Mouse (Mus musculus) CH12.LX (cell line): ENCODE measurements at regions not wholly inside any gene's neighbourhood (a gene's known extent, or its start where the extent isn't known, plus 50 kb on each side); places are given as distances from the start of the nearest gene placed in this dataset.
A peak's percentile ranks its signal among the peaks of the same experiment; 100 is the strongest.

ENCODE experiments used
- DNase-seq: peaks from one replicate; pipeline ENCODE4 v3.0.0-alpha.2; 2013; ENCODE audit errors: extremely low read depth
- H3K27ac ChIP-seq: 2 replicates; pipeline ENCODE4 v1.5.1; 2012; ENCODE audit warnings: low read depth, mild to moderate bottlenecking, control low read depth, moderate library complexity; ENCODE audit not compliant: insufficient read depth
- H3K27me3 ChIP-seq: replicated peaks from 2 replicates; pipeline ENCODE3; 2012; ENCODE audit warnings: inconsistent platforms
- H3K36me3 ChIP-seq, 2 experiments: replicated peaks in 1 of 2; 2 replicates each; pipeline versions ENCODE3 to v1.6.1; 2012; ENCODE audit warnings: inconsistent platforms in 1 of 2, low read length in 1 of 2, mild to moderate bottlenecking in 1 of 2, mixed read lengths in 1 of 2, moderate library complexity in 1 of 2; ENCODE audit not compliant: control insufficient read depth in 1 of 2, insufficient read depth in 1 of 2
- H3K4me1 ChIP-seq, 2 experiments: 2 replicates each; pipeline ENCODE4 v1.6.1; 2012; ENCODE audit warnings: inconsistent platforms in 1 of 2, moderate library complexity in 1 of 2; ENCODE audit not compliant: insufficient read depth in 2 of 2, control insufficient read depth in 1 of 2
- H3K4me2 ChIP-seq: 2 replicates; pipeline ENCODE4 v1.6.1; 2012; ENCODE audit warnings: low read depth, mild to moderate bottlenecking, control low read depth; ENCODE audit not compliant: poor library complexity, insufficient read depth, severe bottlenecking
- H3K4me3 ChIP-seq, 3 experiments: fragments of 150-350 bp in 1 of 3; sonication (generic) in 1 of 3; replicated peaks in 1 of 3; 2 replicates each; pipeline versions ENCODE3 to v1.5.1; 2011 to 2012; ENCODE audit warnings: low read depth in 2 of 3, low read length in 2 of 3, mild to moderate bottlenecking in 2 of 3, moderate library complexity in 2 of 3, control low read depth in 1 of 3, improper control_type of control experiment in 1 of 3, inconsistent platforms in 1 of 3, mixed read lengths in 1 of 3; ENCODE audit not compliant: poor library complexity in 1 of 3
- H3K79me2 ChIP-seq: replicated peaks from 2 replicates; pipeline ENCODE4 v1.6.1; 2012; ENCODE audit warnings: mild to moderate bottlenecking, moderate library complexity; ENCODE audit not compliant: control insufficient read depth, poor library complexity, insufficient read depth, severe bottlenecking; ENCODE audit errors: extremely low read depth
- H3K9ac ChIP-seq: 2 replicates; pipeline ENCODE4 v1.6.1; 2012; ENCODE audit warnings: low read depth, mild to moderate bottlenecking, control low read depth, moderate library complexity; ENCODE audit not compliant: insufficient read depth
- H3K9me3 ChIP-seq: replicated peaks from 2 replicates; pipeline ENCODE3; 2012; ENCODE audit warnings: low read length, inconsistent platforms, mixed read lengths
- BHLHE40 ChIP-seq: IDR thresholded peaks from 2 replicates; pipeline ENCODE4 v1.6.1; 2011; ENCODE audit warnings: mild to moderate bottlenecking, low read depth, low read length, improper control_type of control experiment
- CTCF ChIP-seq, 2 experiments: IDR thresholded peaks in 1 of 2; conservative IDR thresholded peaks in 1 of 2; 2 replicates each; pipeline ENCODE4 v1.5.1; 2011 to 2012; ENCODE audit warnings: low read depth in 2 of 2, low read length in 2 of 2, improper control_type of control experiment in 1 of 2, inconsistent platforms in 1 of 2, mild to moderate bottlenecking in 1 of 2, moderate library complexity in 1 of 2
- E2F4 ChIP-seq: IDR thresholded peaks from 2 replicates; pipeline ENCODE4 v1.6.1; 2011; ENCODE audit warnings: low read depth, low read length, improper control_type of control experiment; ENCODE audit not compliant: insufficient replicate concordance
- ELF1 ChIP-seq: IDR thresholded peaks from 2 replicates; pipeline ENCODE4 v1.6.1; 2014; ENCODE audit warnings: low read depth, mild to moderate bottlenecking, inconsistent platforms, low read length, improper control_type of control experiment
- EP300 ChIP-seq: IDR thresholded peaks from 2 replicates; pipeline ENCODE4 v1.6.1; 2011; ENCODE audit warnings: low read length, improper control_type of control experiment
- ETS1 ChIP-seq: conservative IDR thresholded peaks from 2 replicates; pipeline ENCODE4 v1.6.1; 2012; ENCODE audit warnings: low read depth, mild to moderate bottlenecking, inconsistent platforms, low read length, improper control_type of control experiment, moderate library complexity
- HCFC1 ChIP-seq: IDR thresholded peaks from 2 replicates; pipeline ENCODE4 v1.6.1; 2012; ENCODE audit warnings: low read depth, mild to moderate bottlenecking, inconsistent platforms, low read length, improper control_type of control experiment
- IRF4 ChIP-seq: IDR thresholded peaks from 2 replicates; pipeline ENCODE4 v1.6.1; 2014; ENCODE audit warnings: low read depth, mild to moderate bottlenecking, inconsistent platforms, low read length, improper control_type of control experiment
- JUN ChIP-seq: IDR thresholded peaks from 2 replicates; pipeline ENCODE4 v1.6.1; 2011; ENCODE audit warnings: low read depth, mild to moderate bottlenecking, low read length, improper control_type of control experiment, moderate library complexity; ENCODE audit not compliant: insufficient read depth
- JUND ChIP-seq: conservative IDR thresholded peaks from 2 replicates; pipeline ENCODE4 v1.6.1; 2011; ENCODE audit warnings: low read depth, low read length, improper control_type of control experiment
- KAT2A ChIP-seq: IDR thresholded peaks from 2 replicates; pipeline ENCODE4 v1.6.1; 2012; ENCODE audit warnings: low read length, improper control_type of control experiment, inconsistent platforms; ENCODE audit not compliant: insufficient replicate concordance
- MEF2A ChIP-seq: IDR thresholded peaks from 2 replicates; pipeline ENCODE4 v1.6.1; 2014; ENCODE audit warnings: low read depth, mild to moderate bottlenecking, inconsistent platforms, low read length, improper control_type of control experiment, borderline replicate concordance
- MXI1 ChIP-seq: IDR thresholded peaks from 2 replicates; pipeline ENCODE4 v1.6.1; 2011; ENCODE audit warnings: mild to moderate bottlenecking, low read depth, low read length, improper control_type of control experiment
- NELFE ChIP-seq: IDR thresholded peaks from 2 replicates; pipeline ENCODE4 v1.6.1; 2011; ENCODE audit warnings: low read depth, low read length, improper control_type of control experiment
- NRF1 ChIP-seq: IDR thresholded peaks from 2 replicates; pipeline ENCODE4 v1.6.1; 2014; ENCODE audit warnings: low read depth, mild to moderate bottlenecking, inconsistent platforms, low read length, improper control_type of control experiment, moderate library complexity
- PAX5 ChIP-seq: IDR thresholded peaks from 2 replicates; pipeline ENCODE4 v1.6.1; 2012; ENCODE audit warnings: low read length, inconsistent platforms, mixed read lengths
- POLR2AphosphoS2 ChIP-seq: IDR thresholded peaks from 2 replicates; pipeline ENCODE4 v1.6.1; 2011; ENCODE audit warnings: low read depth, low read length, improper control_type of control experiment
- RAD21 ChIP-seq: IDR thresholded peaks from 2 replicates; pipeline ENCODE4 v1.6.1; 2011; ENCODE audit warnings: low read depth, mild to moderate bottlenecking, low read length, improper control_type of control experiment, moderate library complexity
- SIN3A ChIP-seq: IDR thresholded peaks from 2 replicates; pipeline ENCODE4 v1.6.1; 2012; ENCODE audit warnings: low read length, improper control_type of control experiment, inconsistent platforms
- TBP ChIP-seq: conservative IDR thresholded peaks from 2 replicates; pipeline ENCODE4 v1.6.1; 2011; ENCODE audit warnings: low read depth, low read length, improper control_type of control experiment
- TCF12 ChIP-seq: IDR thresholded peaks from 2 replicates; pipeline ENCODE4 v1.6.1; 2014; ENCODE audit warnings: low read depth, mild to moderate bottlenecking, inconsistent platforms, low read length, improper control_type of control experiment
- UBTF ChIP-seq: IDR thresholded peaks from 2 replicates; pipeline ENCODE4 v1.6.1; 2012; ENCODE audit warnings: low read depth, mild to moderate bottlenecking, inconsistent platforms, low read length, improper control_type of control experiment, moderate library complexity
- USF1 ChIP-seq: IDR thresholded peaks from 2 replicates; pipeline ENCODE4 v1.6.1; 2014; ENCODE audit warnings: low read depth, mild to moderate bottlenecking, inconsistent platforms, low read length, improper control_type of control experiment
- ZC3H11A ChIP-seq: IDR thresholded peaks from 2 replicates; pipeline ENCODE4 v1.6.1; 2012; ENCODE audit warnings: low read depth, mild to moderate bottlenecking, inconsistent platforms, low read length, improper control_type of control experiment
- ZKSCAN1 ChIP-seq: IDR thresholded peaks from 2 replicates; pipeline ENCODE4 v1.6.1; 2012; ENCODE audit warnings: low read depth, inconsistent platforms, low read length, improper control_type of control experiment, borderline replicate concordance
- ZMIZ1 ChIP-seq: IDR thresholded peaks from 2 replicates; pipeline ENCODE4 v1.6.1; 2012; ENCODE audit warnings: low read depth, mild to moderate bottlenecking, inconsistent platforms, low read length, improper control_type of control experiment
- ZNF384 ChIP-seq: IDR thresholded peaks from 2 replicates; pipeline ENCODE4 v1.6.1; 2012; ENCODE audit warnings: low read depth, low read length, improper control_type of control experiment, inconsistent platforms
- dilution Hi-C: fragments of 300-500 bp; cut with MboI; formaldehyde crosslinking; loops from 2 replicates; pipeline ENCODE4 v1.14.3; 2020; ENCODE audit warnings: low sequenced_read_pairs; ENCODE audit not compliant: extremely low pct_unique_long_range_greater_than_20kb, extremely low pct_ligation_motif_present
- in situ Hi-C: fragments of 300-500 bp; cut with MboI; formaldehyde crosslinking; loops from 3 replicates; pipeline ENCODE4 v1.14.3; 2019; ENCODE audit warnings: low sequenced_read_pairs, low pct_ligation_motif_present, low pct_unique_long_range_greater_than_20kb, mixed read lengths

DNA sequence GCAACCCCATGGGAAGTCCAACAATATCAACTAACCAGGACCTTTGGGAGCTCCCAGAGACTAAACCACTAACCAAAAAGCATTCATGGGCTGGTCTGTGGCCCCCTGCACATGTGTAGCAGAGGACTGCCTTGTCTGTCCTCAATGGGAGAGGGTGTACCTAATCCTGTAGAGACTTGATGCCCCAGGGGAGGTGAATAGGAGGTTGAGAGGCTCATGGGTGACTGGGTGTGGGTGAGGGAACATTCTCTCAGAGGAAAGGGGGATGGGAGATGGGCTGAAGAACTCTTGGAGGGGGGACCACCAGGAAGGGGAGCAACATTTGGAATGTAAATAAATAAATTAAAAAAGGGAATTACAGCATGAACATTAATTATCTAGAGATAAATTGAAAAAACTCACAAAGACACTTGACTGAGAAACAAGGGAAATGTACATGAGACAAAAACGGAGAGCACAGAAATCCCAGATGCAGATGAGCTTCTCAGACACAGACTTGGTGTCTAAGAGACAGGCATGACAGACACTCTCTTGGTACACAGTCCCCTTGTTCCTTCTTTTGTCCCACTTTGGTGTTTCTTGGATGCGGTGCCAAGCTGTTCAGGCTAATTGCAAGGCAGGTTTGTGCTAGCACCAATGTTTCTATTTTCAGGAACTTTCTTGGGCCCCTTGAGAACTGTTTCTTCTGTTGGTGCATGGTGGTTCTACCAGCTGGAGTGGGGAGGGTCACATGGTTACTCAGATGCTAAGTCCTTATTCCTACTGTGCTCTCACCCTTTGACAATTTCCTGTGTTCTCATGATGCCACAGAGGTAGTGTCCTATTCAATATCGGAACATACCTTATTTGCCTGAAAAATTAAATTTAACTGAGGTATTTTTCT lies 85.0 kb upstream of the Pfn2 start (continued):
- TF ChIP-seq CTCF (conservative IDR thresholded peaks at IDR 0.05 in 1 of 2, IDR thresholded peaks at IDR 0.05 in 1 of 2; ENCODE audit: low read depth in 2 of 2, low read length in 2 of 2) = no peak
- no peak for TF ChIP-seq ZKSCAN1
- TF ChIP-seq ZC3H11A = no peak
- TF ChIP-seq UBTF = no peak

- peak overlapping the region; percentile 42; the same call in 1 of the 2 replicates for H3K27ac ChIP-seq
Measured at GRCm38 (mm10) chr3:57935042-57935610, 87.2 kb upstream of the Pfn2 start.

DNA sequence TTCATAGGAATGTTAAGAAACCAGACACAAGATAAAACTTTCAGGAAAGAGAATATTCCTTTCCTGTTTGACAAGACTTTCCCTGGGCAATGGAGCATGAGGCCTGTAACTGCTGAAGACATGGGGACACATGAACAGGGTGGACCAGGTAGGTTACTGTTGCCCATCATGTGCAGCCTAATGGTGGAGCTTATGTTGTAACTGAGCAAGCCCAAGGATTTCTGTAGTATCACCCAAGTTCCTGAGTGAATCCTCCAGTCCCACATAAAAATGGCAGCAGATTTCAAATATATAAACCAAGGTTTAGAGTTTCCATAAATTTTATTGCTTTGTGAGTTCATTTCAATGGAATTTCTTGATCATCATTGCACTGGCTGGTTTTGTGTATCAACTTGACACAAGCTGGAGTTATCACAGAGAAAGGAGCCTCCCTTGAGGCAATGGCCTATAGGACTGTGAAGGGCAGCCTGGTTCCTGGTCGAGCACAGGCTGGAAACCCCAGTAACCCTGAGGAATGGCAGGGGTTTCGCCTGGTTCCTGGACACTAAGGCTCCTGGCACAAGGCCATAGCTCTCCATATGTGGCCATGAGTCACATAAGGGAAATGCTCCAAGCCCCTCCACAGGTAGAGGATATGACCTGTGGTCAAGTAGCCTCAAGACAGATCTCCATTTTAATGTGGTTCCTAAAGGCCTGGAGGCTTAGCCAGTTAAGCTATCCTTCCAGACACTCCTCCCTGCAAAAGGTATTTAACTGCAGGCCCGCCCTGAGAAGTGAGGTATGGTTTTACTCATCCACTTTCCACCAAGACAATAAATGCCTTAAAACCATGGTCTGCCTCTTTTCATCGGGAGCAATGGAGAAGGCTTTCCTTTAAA lies 92.9 kb upstream of the Pfn2 start:
- in situ Hi-C loops = no loop called here
- no peak for DNase-seq
- TF ChIP-seq E2F4 (no peak), NRF1 (no peak), ZMIZ1 (no peak), MEF2A (no peak), BHLHE40 (no peak), SIN3A (no peak), ELF1 (no peak), ZC3H11A (no peak), TCF12 (no peak), NELFE (no peak), USF1 (no peak), KAT2A (no peak), HCFC1 (no peak), JUN (no peak), MXI1 (no peak), PAX5 (no peak), JUND (no peak)

More at GRCm38 (mm10) chr3:57935042-57935610, 87.2 kb upstream of the Pfn2 start:
- Histone ChIP-seq H3K27me3 (no peaks in the 10 kb centered on the region), H3K4me3 (no peak overlapping the region), H3K9me3 (no peaks in the 10 kb centered on the region), H3K4me1 (peaks cover 23 to 78% of the 10 kb centered on the region in 2 experiments), H3K79me2 (no peaks in the 10 kb centered on the region), H3K36me3 (no peaks in the 10 kb centered on the region), H3K4me2 (peak overlapping the region; percentile 40; the same call in 1 of the 2 replicates), H3K9ac (no peak overlapping the region)
- in situ Hi-C loops = no loop called here
- peak; percentile 70 for DNase-seq
- 0 out of 2 replicates have a peak, but pooled peaks have one; percentile 22 for TF ChIP-seq JUN
- no peak for TF ChIP-seq KAT2A
- peak; percentile 53 for TF ChIP-seq IRF4
- peak; percentile 92 for TF ChIP-seq MEF2A
- peak; percentile 29; the same call in 1 of the 2 replicates for TF ChIP-seq BHLHE40
- peak; percentile 61; the same call in 1 of the 2 replicates for TF ChIP-seq ETS1
- no peak for TF ChIP-seq ZC3H11A
- no peak for TF ChIP-seq POLR2AphosphoS2
- no peak; the same call in 1 of the 2 replicates for TF ChIP-seq JUND
- no peak for TF ChIP-seq NRF1
- TF ChIP-seq TCF12 = no peak
- peak; percentile 76 for TF ChIP-seq EP300
- peak; percentile 87 for TF ChIP-seq ZNF384
- 0 out of 2 replicates have a peak, but pooled peaks have one; percentile 16 for TF ChIP-seq TBP
- TF ChIP-seq RAD21 = no peak
- TF ChIP-seq, all 38 proteins: peak for 8
- dilution Hi-C loops = no loop called here

More for the DNA sequence above, 92.9 kb upstream of the Pfn2 start:
- Histone ChIP-seq H3K4me3 (no peak overlapping the region), H3K9ac (no peak overlapping the region), H3K36me3 (no peaks in the 10 kb centered on the region), H3K9me3 (peaks cover 9% of the 10 kb centered on the region), H3K4me1 (peaks cover 8 to 38% of the 10 kb centered on the region in 2 experiments), H3K27ac (no peak overlapping the region), H3K79me2 (no peaks in the 10 kb centered on the region), H3K27me3 (no peaks in the 10 kb centered on the region), H3K4me2 (no peak overlapping the region)
- dilution Hi-C loops = no loop called here
